Mouse (Mus musculus) small intestine, adult 2 months (tissue): ENCODE measurements around the gene Hist1h4i. TPM values are rescaled to one million over a fixed set of nuclear protein-coding genes. Genes with fewer than 3 reads are reported as not detected.
A peak's percentile ranks its signal among the peaks of the same experiment; 100 is the strongest.

Source experiments
- H3K27ac ChIP-seq: fragments of 200-500 bp; 2 replicates; pipeline ENCODE4 v1.5.1; 2012; ENCODE audit warnings: low read depth, low read length, control low read depth, inconsistent platforms; ENCODE audit not compliant: insufficient read depth
- H3K27me3 ChIP-seq: fragments of 200-500 bp; 2 replicates; pipeline ENCODE4 v1.6.1; 2012; ENCODE audit warnings: mild to moderate bottlenecking, moderate library complexity, low read length, inconsistent platforms; ENCODE audit not compliant: control insufficient read depth, insufficient read depth
- H3K36me3 ChIP-seq: fragments of 200-500 bp; 2 replicates; pipeline ENCODE4 v1.6.1; 2012; ENCODE audit warnings: mild to moderate bottlenecking, low read length, control low read depth, inconsistent platforms; ENCODE audit not compliant: control insufficient read depth, insufficient read depth
- H3K4me1 ChIP-seq: fragments of 200-500 bp; 2 replicates; pipeline ENCODE4 v1.6.1; 2012; ENCODE audit warnings: low read length, inconsistent platforms, mixed read lengths; ENCODE audit not compliant: control insufficient read depth, insufficient read depth, insufficient read length
- H3K4me3 ChIP-seq: fragments of 200-500 bp; 2 replicates; pipeline ENCODE4 v1.5.1; 2012; ENCODE audit warnings: low read depth, mild to moderate bottlenecking, control low read depth, inconsistent platforms, low read length, moderate library complexity
- CTCF ChIP-seq: fragments of 200-500 bp; IDR thresholded peaks from 2 replicates; pipeline ENCODE4 v1.5.1; 2012; ENCODE audit warnings: low read depth, mild to moderate bottlenecking, control low read depth, inconsistent platforms, low read length, moderate library complexity, mixed read lengths; ENCODE audit not compliant: insufficient replicate concordance, insufficient read length; ENCODE audit errors: extremely low read depth
- POLR2A ChIP-seq: fragments of 200-500 bp; IDR thresholded peaks from 2 replicates; pipeline ENCODE4 v1.6.1; 2012; ENCODE audit warnings: low read depth, mild to moderate bottlenecking, control low read depth, inconsistent platforms, low read length, moderate library complexity
- WGBS: fragments of 180-500 bp; shearing (Covaris S2); methylation state at CpG from one replicate; pipeline ENCODE4 v1.1.7; 2018; 5-methylcytosine and 5-hydroxymethylcytosine counted together
- polyA plus RNA-seq: library from polyadenylated mRNA; depleted of rRNA; stranded (reverse); fragments of >200 nt; gene quantifications from 2 replicates; pipeline ENCODE4 v1.2.3, GENCODE M21; 2012

Hist1h4i gene
- polyA plus RNA-seq, 1 experiment, result 10.1 TPM

DNA sequence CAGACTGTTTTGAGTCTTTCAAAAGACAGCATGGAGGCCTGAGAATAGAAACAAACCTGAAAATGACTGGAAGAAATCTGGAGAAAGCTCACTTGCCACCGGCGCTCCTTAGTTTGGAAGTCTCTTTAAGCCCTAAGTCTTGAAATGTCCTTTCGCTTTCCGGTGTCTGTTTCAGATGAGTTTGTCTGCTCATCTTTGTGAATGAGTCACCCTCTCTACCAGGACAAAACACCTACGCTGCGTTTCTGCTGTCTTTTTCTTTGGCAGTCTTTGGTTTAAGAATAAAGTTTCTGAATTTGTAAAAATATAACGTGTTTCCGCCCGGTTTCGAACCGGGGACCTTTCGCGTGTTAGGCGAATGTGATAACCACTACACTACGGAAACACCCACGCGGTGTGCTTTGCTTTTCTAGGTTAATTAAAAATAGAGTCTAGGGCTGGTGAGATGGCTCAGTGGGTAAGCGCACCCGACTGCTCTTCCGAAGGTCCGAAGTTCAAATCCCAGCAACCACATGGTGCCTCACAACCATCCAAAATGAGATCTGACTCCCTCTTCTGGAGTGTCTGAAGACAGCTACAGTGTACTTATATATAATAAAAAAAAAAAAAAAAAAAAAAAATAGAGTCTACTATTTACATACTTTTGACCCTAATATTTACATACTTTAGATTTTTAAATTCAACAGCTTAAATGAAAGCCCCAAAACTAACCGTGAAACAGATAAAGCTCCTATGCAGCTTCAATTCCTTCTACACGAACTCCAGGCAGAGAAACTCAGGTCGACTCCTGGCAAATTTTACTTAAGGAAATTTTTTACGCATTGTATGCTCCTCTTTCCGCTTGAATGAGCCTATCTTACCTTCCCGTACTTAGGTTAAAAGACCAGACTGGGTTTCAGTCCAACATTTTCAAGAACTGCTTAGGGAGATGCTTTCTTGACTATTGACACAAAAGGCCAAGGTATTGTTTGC lies 25.4 kb downstream of the Hist1h4i start:
- no peak for TF ChIP-seq CTCF
- no peak for TF ChIP-seq POLR2A
- Histone ChIP-seq H3K4me3 (no peak overlapping the region), H3K27me3 (peaks cover 31% of the 10 kb centered on the region), H3K27ac (no peak overlapping the region), H3K36me3 (no peaks in the 10 kb centered on the region), H3K4me1 (0 out of 2 replicates have a peak, but pooled peaks cover 4% of the 10 kb centered on the region)
- 16% methylated on average over 27 of the region's 27 CpGs for WGBS

DNA sequence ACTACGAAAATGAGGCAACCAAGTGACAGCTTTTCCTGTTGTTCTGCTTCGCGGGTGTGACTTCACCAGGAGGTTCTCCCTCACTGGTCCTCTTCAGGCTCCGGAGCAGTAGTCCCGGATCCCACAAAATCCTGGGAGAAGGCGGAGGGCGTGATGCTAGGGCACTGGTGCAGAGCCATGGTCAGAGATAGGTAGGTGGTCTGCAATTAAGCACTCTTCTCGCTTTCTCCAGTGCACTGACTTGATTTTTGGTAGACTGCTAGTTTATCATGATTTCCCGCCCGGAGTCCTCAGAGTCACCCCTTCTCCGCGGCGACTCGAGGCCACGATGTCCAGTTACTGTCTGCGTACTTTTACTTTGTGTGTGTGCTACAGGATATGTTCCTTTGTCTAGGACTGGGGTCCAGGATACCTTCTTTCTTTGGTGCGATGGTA lies 26.7 kb downstream of the Hist1h4i start:
- 0 out of 2 replicates have a peak, but pooled peaks cover 4% of the 10 kb centered on the region for H3K4me1 ChIP-seq
- WGBS, result 19% methylated on average over 17 of the region's 17 CpGs
- TF ChIP-seq CTCF (no peak), POLR2A (no peak)
- H3K27ac ChIP-seq, result no peak overlapping the region
- H3K4me3 ChIP-seq, result peak overlapping the region; percentile 5; the same call in 1 of the 2 replicates
- peaks cover 31% of the 10 kb centered on the region for H3K27me3 ChIP-seq
- H3K36me3 ChIP-seq, result no peaks in the 10 kb centered on the region

DNA sequence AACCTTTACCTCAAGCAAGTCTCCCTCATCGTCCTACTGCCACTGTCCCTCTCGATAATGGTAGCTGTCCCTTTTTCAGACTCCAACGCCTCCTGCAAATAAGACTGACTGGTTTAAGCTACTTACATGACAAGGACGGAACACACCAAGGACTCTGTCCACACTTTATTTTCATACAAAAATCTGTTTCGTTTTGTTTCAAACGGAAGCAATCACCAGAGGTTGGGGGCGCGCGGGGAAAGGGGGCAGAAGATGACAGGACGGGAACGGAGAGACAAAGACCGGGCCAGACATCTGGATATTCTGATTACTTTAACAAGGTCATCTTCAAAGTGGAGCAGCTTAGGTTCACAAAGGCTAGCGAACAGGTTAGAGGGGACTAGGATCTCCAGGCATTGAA lies 27.4 kb downstream of the Hist1h4i start:
- 27% methylated on average over 13 of the region's 13 CpGs for WGBS
- Histone ChIP-seq H3K27me3 (peaks cover 37% of the 10 kb centered on the region), H3K27ac (no peak overlapping the region), H3K4me3 (no peak overlapping the region), H3K36me3 (no peaks in the 10 kb centered on the region), H3K4me1 (0 out of 2 replicates have a peak, but pooled peaks cover 4% of the 10 kb centered on the region)
- TF ChIP-seq CTCF (no peak), POLR2A (no peak)

DNA sequence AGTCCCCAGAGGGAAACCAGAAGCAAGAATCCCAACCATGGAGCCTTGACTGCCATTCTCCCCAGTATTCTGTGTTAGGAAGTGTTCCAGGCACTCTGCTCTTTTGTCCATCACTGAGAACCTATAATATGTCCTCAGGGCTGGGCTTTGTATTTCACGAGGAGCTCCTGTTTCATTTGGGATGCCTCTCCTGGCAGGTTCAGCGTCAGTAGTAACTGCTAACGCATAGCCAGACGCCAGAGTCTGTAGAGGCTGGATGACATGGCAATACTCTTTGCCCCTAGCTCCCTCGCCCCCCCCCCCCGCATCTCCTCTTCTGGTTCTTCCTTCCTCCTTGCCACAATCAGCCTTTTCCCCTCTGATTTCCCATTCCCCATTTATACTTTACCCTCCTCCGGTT lies 31.5 kb downstream of the Hist1h4i start, which contains the start of gene Prss16:
TSS of gene Prss16 (minus strand) at position 101 of the 400 bp plus-strand sequence.
- no peaks in the 10 kb centered on the region for H3K36me3 ChIP-seq
- peaks cover 9% of the 10 kb centered on the region for H3K4me1 ChIP-seq
- WGBS, result 51% methylated on average over 6 of the region's 7 CpGs
- H3K4me3 ChIP-seq, result no peak within 1 kb of the TSS
- peaks cover 70% of the 10 kb centered on the region for H3K27me3 ChIP-seq
- H3K27ac ChIP-seq, result no peak within 1 kb of the TSS
- TF ChIP-seq POLR2A (no peak), CTCF (no peak)

DNA sequence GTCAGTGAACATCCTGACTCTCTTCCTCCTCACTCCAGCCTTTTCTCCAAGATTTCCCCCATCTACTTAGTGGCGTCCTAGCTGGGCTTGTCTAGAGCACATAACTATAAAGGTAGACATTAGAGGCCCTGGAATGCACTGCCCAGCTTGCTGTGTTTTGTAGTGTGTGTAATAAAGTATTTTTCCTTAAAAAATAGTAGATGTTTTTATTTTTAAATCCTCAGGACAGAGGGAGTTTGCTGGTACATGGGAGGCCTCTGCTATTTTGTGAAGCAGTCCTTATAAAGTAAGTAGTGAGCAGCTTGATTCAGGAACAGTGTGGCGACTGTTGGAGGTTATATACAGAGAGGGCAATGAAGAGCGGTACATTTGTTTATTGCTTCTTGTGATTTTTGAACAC lies 32.5 kb downstream of the Hist1h4i start:
- Histone ChIP-seq H3K36me3 (no peaks in the 10 kb centered on the region), H3K4me1 (peaks cover 7% of the 10 kb centered on the region), H3K27me3 (peaks cover 70% of the 10 kb centered on the region), H3K27ac (no peak overlapping the region), H3K4me3 (no peak overlapping the region)
- TF ChIP-seq POLR2A (no peak), CTCF (no peak)
- 88% methylated on average over 3 of the region's 3 CpGs for WGBS

DNA sequence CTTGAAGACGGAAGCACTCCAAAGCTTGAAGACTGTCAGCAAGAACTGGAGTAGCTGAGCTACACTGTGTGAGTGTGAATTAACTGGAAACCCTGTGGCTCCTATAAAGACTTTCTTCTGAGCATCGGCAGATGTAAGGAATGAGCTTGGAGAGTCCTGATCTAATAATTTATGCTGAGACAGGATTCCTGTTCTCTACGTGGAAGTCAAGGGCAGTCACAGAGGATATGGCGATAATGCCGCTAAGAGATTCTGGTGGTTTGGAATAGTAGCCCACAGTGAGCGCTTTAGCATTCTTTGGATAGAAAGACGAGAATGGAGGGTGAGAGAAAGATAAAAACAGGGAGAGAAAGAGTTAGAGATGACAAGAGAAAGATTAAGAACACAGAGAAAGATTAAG lies 33.3 kb downstream of the Hist1h4i start:
- Histone ChIP-seq H3K4me1 (peaks cover 7% of the 10 kb centered on the region), H3K27me3 (peaks cover 71% of the 10 kb centered on the region), H3K4me3 (no peak overlapping the region), H3K27ac (no peak overlapping the region), H3K36me3 (no peaks in the 10 kb centered on the region)
- 75% methylated on average over 7 of the region's 7 CpGs for WGBS
- no peak for TF ChIP-seq POLR2A
- no peak for TF ChIP-seq CTCF

DNA sequence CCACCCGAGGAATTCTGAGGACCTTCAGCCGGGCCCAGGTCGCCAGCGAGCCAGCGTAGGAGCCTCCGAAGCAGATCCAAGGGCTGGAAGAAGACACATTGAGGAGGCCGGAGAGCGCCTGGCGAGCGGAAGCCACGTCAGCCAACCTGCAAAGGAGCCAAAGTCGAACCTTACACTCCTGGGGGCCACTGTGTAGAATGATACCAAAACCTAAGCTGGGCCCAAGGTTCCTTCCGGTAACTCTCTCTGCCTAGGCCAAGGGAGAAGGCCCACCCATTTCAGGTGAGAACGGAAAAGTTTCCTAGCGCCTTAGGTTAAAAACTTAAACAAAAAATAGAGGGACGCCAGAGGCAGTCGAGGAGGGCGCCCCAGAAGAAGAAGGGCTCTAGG lies 34.0 kb downstream of the Hist1h4i start:
- no peak for TF ChIP-seq POLR2A
- no peak for TF ChIP-seq CTCF
- peak overlapping the region; percentile 54 for H3K4me3 ChIP-seq
- H3K36me3 ChIP-seq, result no peaks in the 10 kb centered on the region
- peaks cover 7% of the 10 kb centered on the region for H3K4me1 ChIP-seq
- H3K27ac ChIP-seq, result no peak overlapping the region
- H3K27me3 ChIP-seq, result peaks cover 66% of the 10 kb centered on the region
- 11% methylated on average over 18 of the region's 18 CpGs for WGBS
